Mouse (Mus musculus): Measurements from ENCODE around the gene Lrch3. TPM values are rescaled to one million over a fixed set of nuclear protein-coding genes. Genes with fewer than 3 reads are reported as not detected.
A peak's percentile ranks its signal among the peaks of the same experiment; 100 is the strongest.
"Not testable (repeated sequence)": the region's sequence is repeated elsewhere in the genome, so short reads cannot be mapped to it uniquely, and the experiment has no call there.

Lrch3 gene
- total RNA-seq, 2 experiments from 2014 or later: 27.9 to 33.1 TPM

- DNase-seq (ENCODE audit: low spot score in 2 of 2): peak in 1 of 2 experiments; percentile 34
These were observed 7.2 kb upstream of the Lrch3 start for GRCm38 (mm10) chr16:32906727-32907126.

- no peak for DNase-seq (ENCODE audit: low spot score in 2 of 2)
These were observed 688 bp upstream of the Lrch3 start for GRCm38 (mm10) chr16:32913212-32913611.

GRCm38 (mm10) chr16:32915292-32916068 is 1.6 kb downstream of the Lrch3 start:
- DNase-seq (ENCODE audit: low spot score in 2 of 2): no peak

- DNase-seq (ENCODE audit: low spot score in 2 of 2): not testable (repeated sequence)
These were observed 12.7 kb downstream of the Lrch3 start for GRCm38 (mm10) chr16:32926629-32927028.

- DNase-seq (ENCODE audit: low spot score in 2 of 2): no peak
These were observed 13.1 kb downstream of the Lrch3 start for GRCm38 (mm10) chr16:32927044-32927443.

GRCm38 (mm10) chr16:32929918-32930317 is 16.0 kb downstream of the Lrch3 start:
- no peak for DNase-seq (ENCODE audit: low spot score in 2 of 2)

GRCm38 (mm10) chr16:32934470-32934869 is 20.6 kb downstream of the Lrch3 start:
- DNase-seq (ENCODE audit: low spot score in 2 of 2): no peak

- no peak for DNase-seq (ENCODE audit: low spot score in 2 of 2)
These were observed 21.2 kb downstream of the Lrch3 start for GRCm38 (mm10) chr16:32935088-32935487.

GRCm38 (mm10) chr16:32937358-32937757 is 23.5 kb downstream of the Lrch3 start:
- no peak for DNase-seq (ENCODE audit: low spot score in 2 of 2)

- not testable (repeated sequence) for DNase-seq (ENCODE audit: low spot score in 2 of 2)
These were observed 25.4 kb downstream of the Lrch3 start for GRCm38 (mm10) chr16:32939301-32939700.

GRCm38 (mm10) chr16:32939716-32940115 is 25.8 kb downstream of the Lrch3 start:
- DNase-seq (ENCODE audit: low spot score in 2 of 2): not testable (repeated sequence)

- DNase-seq (ENCODE audit: low spot score in 2 of 2): not testable (repeated sequence)
These were observed 27.3 kb downstream of the Lrch3 start for GRCm38 (mm10) chr16:32941226-32941625.

- no peak for DNase-seq (ENCODE audit: low spot score in 2 of 2)
These were observed 28.8 kb downstream of the Lrch3 start for GRCm38 (mm10) chr16:32942694-32943093.

GRCm38 (mm10) chr16:32945379-32945778 is 31.5 kb downstream of the Lrch3 start:
- DNase-seq (ENCODE audit: low spot score in 2 of 2): no peak

GRCm38 (mm10) chr16:32948016-32948415 is 34.1 kb downstream of the Lrch3 start:
- DNase-seq (ENCODE audit: low spot score in 2 of 2): no peak

- no peak for DNase-seq (ENCODE audit: low spot score in 2 of 2)
These were observed 34.8 kb downstream of the Lrch3 start for GRCm38 (mm10) chr16:32948656-32949055.

GRCm38 (mm10) chr16:32949281-32949680 is 35.4 kb downstream of the Lrch3 start:
- DNase-seq (ENCODE audit: low spot score in 2 of 2): no peak

- DNase-seq (ENCODE audit: low spot score in 2 of 2): no peak
These were observed 37.2 kb downstream of the Lrch3 start for GRCm38 (mm10) chr16:32951074-32951473.

GRCm38 (mm10) chr16:32953806-32954205 is 39.9 kb downstream of the Lrch3 start:
- no peak for DNase-seq (ENCODE audit: low spot score in 2 of 2)

GRCm38 (mm10) chr16:32954304-32954703 is 40.4 kb downstream of the Lrch3 start:
- no peak for DNase-seq (ENCODE audit: low spot score in 2 of 2)

- DNase-seq (ENCODE audit: low spot score in 2 of 2): no peak
These were observed 43.0 kb downstream of the Lrch3 start for GRCm38 (mm10) chr16:32956889-32957288.

- DNase-seq (ENCODE audit: low spot score in 2 of 2): no peak
These were observed 58.6 kb downstream of the Lrch3 start for GRCm38 (mm10) chr16:32972535-32972934.

- DNase-seq (ENCODE audit: low spot score in 2 of 2): no peak
These were observed 59.1 kb downstream of the Lrch3 start for GRCm38 (mm10) chr16:32973047-32973446.

Data from adrenal gland, adult 18-20 months (tissue).